Mouse (Mus musculus): ENCODE results near the gene Zfp706.
A peak's percentile ranks its signal among the peaks of the same experiment; 100 is the strongest.
"Not testable (repeated sequence)": the region's sequence is repeated elsewhere in the genome, so short reads cannot be mapped to it uniquely, and the experiment has no call there.

- TF ChIP-seq MYOD1 (IDR thresholded peaks at IDR 0.05; ENCODE audit: control insufficient read depth in 1 of 3, insufficient read length in 2 of 3, low read depth in 2 of 3) = peak; percentile 18 to 94 (median 89)
- not testable (repeated sequence) for TF ChIP-seq E2F4 (IDR thresholded peaks at IDR 0.05; ENCODE audit: insufficient read depth); SRF (IDR thresholded peaks at IDR 0.05; ENCODE audit: control insufficient read depth, insufficient read length, low read depth); POLR2A (IDR thresholded peaks at IDR 0.05; ENCODE audit: insufficient read length, low read depth); USF1 (IDR thresholded peaks at IDR 0.05; ENCODE audit: low read depth)
These were observed 8.0 kb downstream of the Zfp706 start for GRCm38 (mm10) chr15:36999602-37000001.

Measured in myocyte (in vitro differentiated cells).